Mouse (Mus musculus) thymus, adult 2 months (tissue): ENCODE results near the gene Krt27. TPM values are rescaled to one million over a fixed set of nuclear protein-coding genes. Genes with fewer than 3 reads are reported as not detected.

ENCODE experiments used
- DNase-seq: peaks from one replicate; pipeline ENCODE4 v3.0.0; 2021
- H3K27ac ChIP-seq: fragments of 200-500 bp; 2 replicates; pipeline ENCODE4 v1.5.1; 2012; ENCODE audit warnings: low read length, control low read depth; ENCODE audit not compliant: control insufficient read depth, insufficient read depth
- H3K27me3 ChIP-seq: fragments of 200-500 bp; 2 replicates; pipeline ENCODE4 v1.6.1; 2012; ENCODE audit warnings: mild to moderate bottlenecking, low read length, moderate library complexity, mixed read lengths; ENCODE audit not compliant: control insufficient read depth, insufficient read depth
- H3K36me3 ChIP-seq: fragments of 200-500 bp; 2 replicates; pipeline ENCODE4 v1.6.1; 2012; ENCODE audit warnings: mild to moderate bottlenecking, low read length, moderate library complexity; ENCODE audit not compliant: control insufficient read depth, insufficient read depth
- H3K4me1 ChIP-seq: fragments of 200-500 bp; replicated peaks from 2 replicates; pipeline ENCODE4 v1.6.1; 2012; ENCODE audit warnings: low read length; ENCODE audit not compliant: control insufficient read depth, insufficient read depth
- H3K4me3 ChIP-seq: fragments of 200-500 bp; 2 replicates; pipeline ENCODE4 v1.5.1; 2012; ENCODE audit warnings: mild to moderate bottlenecking, low read length, control low read depth, moderate library complexity; ENCODE audit not compliant: control insufficient read depth, insufficient read depth
- CTCF ChIP-seq: fragments of 200-500 bp; IDR thresholded peaks from 2 replicates; pipeline ENCODE4 v1.5.1; 2012; ENCODE audit warnings: mild to moderate bottlenecking, control low read depth, low read length, moderate library complexity, borderline replicate concordance; ENCODE audit not compliant: control insufficient read depth, poor library complexity, insufficient read depth; ENCODE audit errors: extremely low read depth
- POLR2A ChIP-seq: fragments of 200-500 bp; IDR thresholded peaks from 2 replicates; pipeline ENCODE4 v1.6.1; 2012; ENCODE audit warnings: mild to moderate bottlenecking, low read length, control low read depth, moderate library complexity; ENCODE audit not compliant: control insufficient read depth, poor library complexity, insufficient read depth; ENCODE audit errors: extremely low read depth
- WGBS: fragments of 180-500 bp; shearing (Covaris S2); methylation state at CpG from one replicate; pipeline ENCODE4 v1.1.7; 2018; 5-methylcytosine and 5-hydroxymethylcytosine counted together
- polyA plus RNA-seq: library from polyadenylated mRNA; depleted of rRNA; stranded (reverse); fragments of >200 nt; gene quantifications from 2 replicates; pipeline ENCODE4 v1.2.3, GENCODE M21; 2012

Gene Krt27
- polyA plus RNA-seq, 1 experiment, result 0.05 TPM

- DNase-seq, result no peak
- no peak for TF ChIP-seq CTCF
- no peak for TF ChIP-seq POLR2A
- WGBS, result 80% methylated on average over 6 of the region's 6 CpGs
These were observed 40.5 kb upstream of the Krt27 start for GRCm38 (mm10) chr11:99391375-99391774.

GRCm38 (mm10) chr11:99390866-99391265, 40.0 kb upstream of the Krt27 start:
- no peak overlapping the region for H3K4me3 ChIP-seq
- H3K4me1 ChIP-seq, result peaks cover 6% of the 10 kb centered on the region
- H3K36me3 ChIP-seq, result no peaks in the 10 kb centered on the region
- no peak overlapping the region for H3K27ac ChIP-seq
- 71% methylated on average over 7 of the region's 7 CpGs for WGBS
- no peak for DNase-seq
- TF ChIP-seq CTCF (no peak), POLR2A (no peak)
- H3K27me3 ChIP-seq, result no peaks in the 10 kb centered on the region

More at GRCm38 (mm10) chr11:99391375-99391774, 40.5 kb upstream of the Krt27 start:
- H3K36me3 ChIP-seq, result no peaks in the 10 kb centered on the region
- H3K4me3 ChIP-seq, result no peak overlapping the region
- H3K27me3 ChIP-seq, result no peaks in the 10 kb centered on the region
- peaks cover 2% of the 10 kb centered on the region for H3K4me1 ChIP-seq
- H3K27ac ChIP-seq, result no peak overlapping the region

- no peak for DNase-seq
- no peak within 1 kb of the TSS for H3K4me3 ChIP-seq
- no peaks in the 10 kb centered on the region for H3K36me3 ChIP-seq
- no peaks in the 10 kb centered on the region for H3K27me3 ChIP-seq
- no peak within 1 kb of the TSS for H3K27ac ChIP-seq
- 86% methylated on average over 4 of the region's 4 CpGs for WGBS
- no peak for TF ChIP-seq CTCF
- no peak for TF ChIP-seq POLR2A
- H3K4me1 ChIP-seq, result peaks cover 6% of the 10 kb centered on the region
These were observed 38.4 kb upstream of the Krt27 start, which contains the start of gene Krt10 for GRCm38 (mm10) chr11:99389264-99389663. TSS of gene Krt10 (minus strand) at chr11:99389364.

GRCm38 (mm10) chr11:99388661-99389060, 37.8 kb upstream of the Krt27 start:
- no peaks in the 10 kb centered on the region for H3K36me3 ChIP-seq
- 93% methylated on average over 18 of the region's 18 CpGs for WGBS
- H3K4me1 ChIP-seq, result peaks cover 6% of the 10 kb centered on the region
- DNase-seq, result no peak
- no peak overlapping the region for H3K4me3 ChIP-seq
- no peaks in the 10 kb centered on the region for H3K27me3 ChIP-seq
- TF ChIP-seq POLR2A, result no peak
- no peak for TF ChIP-seq CTCF
- no peak overlapping the region for H3K27ac ChIP-seq

- no peaks in the 10 kb centered on the region for H3K36me3 ChIP-seq
- no peaks in the 10 kb centered on the region for H3K27me3 ChIP-seq
- peak overlapping the region; percentile 66 for H3K4me3 ChIP-seq
- TF ChIP-seq POLR2A (peak; percentile 51; the same call in 1 of the 2 replicates), CTCF (peak; percentile 38; the same call in 1 of the 2 replicates)
- peak; percentile 67 for DNase-seq
- WGBS, result 4% methylated on average over 71 of the region's 71 CpGs
- H3K4me1 ChIP-seq, result peaks cover 6% of the 10 kb centered on the region
- H3K27ac ChIP-seq, result peak overlapping the region; percentile 53; the same call in 1 of the 2 replicates
These were observed 35.2 kb upstream of the Krt27 start for GRCm38 (mm10) chr11:99385813-99386721.

GRCm38 (mm10) chr11:99379568-99379967, 28.7 kb upstream of the Krt27 start:
- WGBS, result 15% methylated on average over 5 of the region's 5 CpGs
- TF ChIP-seq POLR2A (no peak), CTCF (no peak; the same call in 1 of the 2 replicates)
- Histone ChIP-seq H3K27me3 (no peaks in the 10 kb centered on the region), H3K36me3 (no peaks in the 10 kb centered on the region), H3K4me3 (no peak overlapping the region), H3K27ac (no peak overlapping the region), H3K4me1 (no peaks in the 10 kb centered on the region)
- DNase-seq, result peak; percentile 64

- TF ChIP-seq CTCF, result no peak
- TF ChIP-seq POLR2A, result no peak
- Histone ChIP-seq H3K36me3 (no peaks in the 10 kb centered on the region), H3K27ac (no peak within 1 kb of the TSS), H3K27me3 (no peaks in the 10 kb centered on the region), H3K4me3 (no peak within 1 kb of the TSS), H3K4me1 (peaks cover 7% of the 10 kb centered on the region)
- DNase-seq, result no peak
- 85% methylated on average over 13 of the region's 13 CpGs for WGBS
These were observed 23.9 kb upstream of the Krt27 start, which contains the start of gene Krt28 for GRCm38 (mm10) chr11:99374803-99375202. TSS of gene Krt28 (minus strand) at chr11:99374903.
